Mouse (Mus musculus) ZHBTc4 (cell line): ENCODE measurements around the gene Fut11.

ENCODE experiments used
- DNase-seq: peaks from one replicate; pipeline ENCODE4 v3.0.0-alpha.2; 2011; ENCODE audit warnings: low read depth, low spot score

Gene Fut11

DNA sequence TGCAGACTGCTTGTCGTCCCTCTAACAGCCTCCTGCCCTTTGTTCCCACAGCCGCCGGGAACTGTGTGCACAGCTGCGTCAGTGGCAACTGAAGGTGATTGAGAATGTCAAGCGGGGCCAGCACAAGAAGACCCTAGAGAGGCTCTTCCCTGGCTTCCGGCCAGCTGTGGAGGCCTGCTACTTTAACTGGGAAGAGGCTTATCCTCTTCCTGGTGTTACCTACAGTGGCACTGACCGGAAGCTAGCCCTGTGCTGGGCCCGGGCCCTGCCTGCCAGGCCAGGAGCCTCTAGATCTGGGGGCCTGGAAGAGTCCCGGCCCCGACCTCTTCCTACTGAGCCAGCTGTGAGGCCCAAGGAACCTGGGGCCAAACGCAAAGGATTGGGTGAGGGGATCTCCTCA lies 19.1 kb downstream of the Fut11 start:
- peak; percentile 28 for DNase-seq

DNA sequence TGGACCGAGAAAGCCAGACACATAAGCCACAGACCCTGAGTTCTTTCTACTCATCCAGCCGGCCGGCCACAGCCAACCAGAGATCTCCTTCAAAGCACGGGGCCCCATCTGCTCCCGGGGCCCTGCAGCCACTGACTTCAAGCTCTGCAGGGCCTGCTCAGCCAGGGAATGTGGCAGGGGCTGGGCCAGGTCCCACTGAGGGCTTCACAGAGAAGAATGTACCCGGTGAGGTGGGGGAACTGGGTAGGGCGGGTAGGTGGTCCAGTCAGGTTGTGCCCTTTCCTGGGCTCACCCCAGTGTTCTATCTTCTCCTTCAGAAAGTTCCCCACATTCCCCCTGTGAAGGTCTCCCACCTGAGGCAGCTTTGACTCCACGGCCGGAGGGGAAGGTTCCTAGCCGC lies 23.7 kb downstream of the Fut11 start:
- DNase-seq, result no peak

DNA sequence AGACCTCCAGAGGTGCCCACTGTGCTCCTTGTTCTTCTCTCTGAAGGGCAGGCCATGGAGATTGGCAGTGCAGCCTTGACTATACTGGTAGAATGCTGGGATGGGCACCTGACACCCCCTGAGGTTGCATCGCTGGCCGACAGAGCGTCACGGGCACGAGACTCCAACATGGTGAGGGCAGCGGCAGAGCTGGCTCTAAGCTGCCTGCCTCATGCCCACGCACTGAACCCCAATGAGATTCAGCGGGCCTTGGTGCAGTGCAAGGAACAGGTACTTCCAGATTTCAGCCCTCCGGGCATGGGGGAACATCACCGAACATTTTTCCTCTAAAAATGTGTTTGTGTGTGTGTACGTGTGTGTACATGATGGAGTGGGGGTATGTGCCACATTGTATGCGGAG lies 25.0 kb downstream of the Fut11 start:
- DNase-seq, result no peak

DNA sequence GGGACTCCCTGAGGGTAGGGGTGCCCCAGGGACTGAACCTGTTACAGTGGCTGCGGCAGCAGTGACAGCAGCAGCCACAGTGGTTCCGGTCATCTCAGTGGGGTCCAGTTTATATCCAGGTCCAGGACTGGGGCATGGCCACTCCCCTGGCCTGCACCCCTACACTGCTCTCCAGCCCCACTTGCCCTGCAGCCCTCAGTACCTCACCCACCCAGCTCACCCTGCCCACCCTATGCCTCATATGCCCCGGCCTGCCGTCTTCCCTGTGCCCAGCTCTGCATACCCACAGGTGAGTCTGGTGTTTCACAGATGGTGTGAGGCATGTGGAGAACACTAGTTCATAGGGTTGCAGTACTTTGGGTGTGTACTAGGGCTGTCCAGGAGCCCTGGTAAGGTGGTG lies 26.6 kb downstream of the Fut11 start:
- DNase-seq, result no peak

DNA sequence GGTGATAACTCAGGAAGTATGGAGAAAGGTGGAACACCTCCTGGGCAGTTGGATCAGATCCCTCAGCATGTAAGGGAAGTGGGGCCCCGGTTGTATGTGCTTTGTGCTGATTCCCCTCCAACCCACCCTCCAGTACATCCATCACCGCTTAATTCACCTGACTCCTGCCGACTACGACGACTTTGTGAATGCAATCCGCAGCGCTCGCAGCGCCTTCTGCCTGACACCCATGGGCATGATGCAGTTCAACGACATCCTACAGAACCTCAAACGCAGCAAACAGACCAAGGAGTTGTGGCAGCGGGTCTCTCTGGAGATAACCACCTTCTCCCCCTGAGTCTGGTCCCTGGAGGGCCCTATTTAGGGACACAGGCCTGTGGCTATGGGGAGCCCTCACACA lies 28.2 kb downstream of the Fut11 start:
- no peak for DNase-seq

DNA sequence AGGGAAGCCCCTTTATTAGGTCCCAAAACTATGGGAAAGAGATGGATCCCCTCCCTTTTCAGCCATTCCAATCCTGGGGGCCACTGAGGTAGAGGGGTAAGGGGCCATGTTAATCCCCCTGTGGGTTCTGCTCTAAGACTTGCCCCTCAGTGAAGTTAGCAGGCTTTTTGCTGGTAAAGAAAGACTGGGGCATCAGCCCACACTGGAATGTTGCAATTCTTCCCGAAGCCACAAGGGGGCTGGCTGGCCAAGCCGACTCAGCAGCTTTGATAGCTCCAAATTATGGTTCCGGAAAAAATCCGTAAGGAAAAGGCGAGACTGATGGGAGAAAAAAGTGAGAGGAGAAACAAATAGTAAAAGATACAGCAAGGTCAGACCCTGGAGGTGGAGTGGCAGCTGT lies 29.3 kb downstream of the Fut11 start:
- DNase-seq, result peak; percentile 69

DNA sequence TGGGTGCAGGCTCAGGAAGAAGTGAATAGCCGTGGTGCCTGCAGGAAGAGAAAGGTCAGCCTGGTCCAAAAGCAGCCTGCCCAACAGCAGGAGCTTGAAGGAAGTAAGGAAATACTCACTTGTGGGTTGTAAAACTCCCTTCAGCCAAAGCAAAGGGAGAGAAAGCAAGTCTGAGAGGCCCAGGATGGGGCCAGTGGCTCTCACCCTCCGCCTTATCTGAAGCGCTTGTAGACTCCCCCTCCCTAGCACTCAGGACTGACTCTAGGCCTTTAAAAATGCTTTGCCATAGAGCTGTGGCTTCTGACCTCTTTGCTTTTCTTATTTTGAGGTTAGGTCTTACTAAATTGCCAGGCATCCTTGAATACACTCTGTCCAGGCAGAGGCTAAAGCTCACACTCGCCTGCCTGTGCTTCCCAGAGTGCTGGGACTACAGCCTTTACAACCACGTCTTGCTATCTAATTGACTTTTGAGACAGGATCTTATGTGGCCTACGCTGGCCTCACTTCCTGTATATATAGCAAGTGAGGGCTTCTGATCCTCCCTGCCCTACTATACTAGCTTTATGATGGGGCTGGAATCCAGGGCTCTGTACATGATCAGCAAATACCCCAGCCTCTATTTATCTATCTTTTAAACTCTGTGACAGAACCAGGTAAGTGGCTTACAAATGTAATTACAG lies 31.0 kb downstream of the Fut11 start:
- DNase-seq, result no peak

DNA sequence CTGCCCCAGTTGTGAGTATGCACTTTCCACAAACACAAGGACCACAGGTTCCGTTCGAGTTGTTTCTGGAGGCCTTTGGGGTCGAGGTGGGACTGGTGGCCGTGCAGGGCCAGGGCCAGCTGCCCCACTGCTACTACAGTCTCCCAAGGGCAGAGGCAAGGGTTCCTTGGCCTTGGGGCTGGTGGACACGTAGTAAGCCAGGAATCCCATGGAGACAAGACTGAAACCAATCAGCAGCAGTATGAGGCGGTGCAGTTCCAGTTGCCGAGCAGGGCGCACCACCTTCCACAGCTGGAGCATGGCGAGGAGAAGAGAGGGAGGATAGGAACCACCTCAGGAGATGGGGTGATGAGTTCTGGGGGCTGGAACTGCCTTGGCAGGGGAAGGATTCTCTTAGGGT lies 35.1 kb downstream of the Fut11 start:
- no peak for DNase-seq

DNA sequence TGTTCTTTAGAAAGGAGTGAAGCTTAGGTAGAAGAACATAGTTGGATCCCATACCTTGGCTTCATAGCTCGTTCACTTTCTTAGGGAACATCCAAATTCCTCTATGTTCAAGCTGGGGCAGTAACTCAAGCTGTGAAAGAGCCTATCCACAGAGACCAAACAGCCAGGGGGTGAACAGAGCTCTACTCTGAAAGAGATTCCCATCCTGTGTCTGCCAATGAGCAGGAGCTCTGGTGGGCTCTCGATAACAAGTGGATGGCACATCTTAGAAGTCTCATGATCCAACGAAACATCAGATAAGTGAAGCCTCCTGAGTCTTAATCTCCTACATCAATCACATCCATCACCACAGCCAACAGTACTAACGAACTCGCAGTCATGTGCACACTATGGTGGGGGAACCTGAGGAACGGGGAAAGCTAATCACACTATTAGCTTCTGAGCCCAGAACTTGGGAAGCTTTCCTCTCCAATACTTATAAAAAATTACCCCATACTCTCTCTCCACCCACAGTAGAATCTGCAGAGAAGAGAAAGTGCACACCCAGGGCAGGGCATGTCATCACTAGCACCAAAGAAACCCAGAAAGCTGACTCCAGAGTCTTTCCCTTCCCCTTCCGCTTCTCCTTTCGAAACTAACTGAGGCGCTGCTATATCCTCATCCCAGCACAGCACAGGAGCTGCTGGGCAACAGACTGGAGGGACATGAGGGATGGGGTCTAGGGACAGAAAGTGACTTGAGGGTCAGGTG lies 36.3 kb downstream of the Fut11 start:
- DNase-seq, result no peak

DNA sequence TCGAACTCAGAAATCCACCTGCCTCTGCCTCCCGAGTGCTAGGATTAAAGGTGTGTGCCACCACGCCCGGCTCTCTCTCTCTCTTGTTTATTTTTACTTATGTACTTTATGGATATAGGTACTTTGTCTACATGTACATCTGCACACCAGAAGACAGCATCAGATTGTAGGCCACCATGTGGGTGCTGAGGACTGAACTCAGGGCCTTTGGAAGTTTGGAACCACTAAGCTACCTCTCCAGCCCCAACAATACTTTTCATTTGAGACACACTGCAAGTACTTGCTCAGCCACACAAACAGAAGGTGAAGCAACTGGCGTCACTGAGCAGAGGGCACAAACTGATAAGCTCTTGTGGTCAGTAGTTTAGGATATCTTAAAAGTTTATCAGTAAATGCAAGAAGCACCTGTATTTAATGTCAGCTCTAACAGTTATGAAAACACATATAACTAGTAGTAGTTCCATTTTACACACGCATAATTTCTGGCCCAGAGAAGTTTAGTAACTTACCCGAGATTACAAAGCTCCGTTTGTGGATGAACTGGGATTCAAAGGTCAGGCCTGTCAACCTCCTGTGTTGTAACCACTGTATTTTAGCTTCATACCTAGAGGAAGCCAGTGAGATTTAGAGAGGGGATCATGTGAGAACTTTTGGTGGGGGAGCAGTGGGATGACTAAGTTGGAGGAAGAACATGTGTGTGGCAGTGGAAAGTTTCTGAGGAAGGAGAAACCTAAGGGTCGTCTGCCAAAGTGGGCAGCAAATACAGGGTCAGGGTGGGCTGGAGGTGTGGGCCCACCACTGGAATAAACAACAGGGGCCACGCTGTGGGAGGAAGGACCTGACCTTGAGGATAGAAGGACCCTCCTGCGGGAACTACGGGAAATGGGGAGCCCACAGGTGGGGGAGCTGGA lies 38.5 kb downstream of the Fut11 start:
- DNase-seq, result no peak

DNA sequence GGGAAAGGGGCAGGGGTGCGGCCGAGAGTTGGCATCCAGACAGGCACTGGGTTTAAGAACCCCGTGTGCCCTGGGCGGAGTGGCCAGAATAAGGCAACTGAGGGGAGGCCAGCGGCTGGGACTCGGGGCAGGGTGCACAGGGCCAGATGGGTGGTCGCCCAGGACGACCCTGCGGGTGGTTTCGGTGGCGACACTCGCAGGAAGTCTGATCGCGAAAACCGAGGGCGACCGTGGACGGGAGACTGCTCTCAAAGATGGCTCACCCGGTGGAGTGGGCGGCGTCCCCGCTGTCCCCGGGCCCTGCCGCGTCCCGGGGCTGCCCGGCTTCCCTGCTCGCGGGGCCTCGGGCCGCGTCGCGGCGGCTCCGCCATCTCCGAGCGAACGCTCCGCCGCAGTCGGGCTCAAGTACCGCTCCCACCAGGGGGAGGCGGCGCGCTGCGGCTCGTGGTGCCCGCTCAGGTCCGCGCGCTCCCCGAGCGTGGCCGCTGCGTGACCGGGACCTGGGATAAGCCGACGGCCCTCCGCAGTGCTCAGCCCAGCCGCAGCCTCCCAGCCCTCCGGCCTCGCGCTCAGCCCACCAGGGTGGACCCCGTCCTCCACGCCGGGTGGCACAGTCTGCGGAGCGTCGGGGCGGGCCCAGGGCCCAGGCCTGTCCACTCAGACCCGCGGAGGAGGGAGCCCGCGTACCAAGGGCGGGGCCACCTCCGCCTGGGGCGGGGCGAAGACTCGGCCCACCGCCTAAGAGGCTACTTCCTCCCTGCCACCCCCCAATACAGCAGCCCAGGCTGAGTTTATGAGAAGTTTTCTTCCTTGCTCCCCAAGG lies 39.4 kb downstream of the Fut11 start, which contains the start of gene Ndst2:
TSS of gene Ndst2 (minus strand) at position 611 of the 823 bp plus-strand sequence.
- peak; percentile 81 for DNase-seq

DNA sequence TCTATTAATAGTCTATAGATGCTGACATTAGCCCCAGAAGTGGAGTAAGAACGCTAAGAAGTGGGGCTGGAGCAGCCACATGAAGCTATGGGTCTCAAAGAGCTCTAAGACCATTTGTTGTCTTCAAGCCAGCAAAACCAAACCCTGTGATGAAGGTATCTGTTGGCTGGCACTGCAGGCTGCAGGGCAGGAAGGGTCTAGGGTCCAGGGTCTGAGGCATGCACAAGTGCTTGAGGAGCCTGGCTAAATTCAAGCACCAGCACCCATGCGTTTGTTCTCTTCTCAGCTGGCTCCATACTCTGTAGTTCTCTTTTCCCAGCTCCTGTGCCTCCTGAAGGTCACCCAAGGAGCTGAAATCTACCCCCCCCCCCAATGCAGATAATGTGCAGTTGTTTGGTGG lies 40.3 kb downstream of the Fut11 start:
- no peak for DNase-seq

DNA sequence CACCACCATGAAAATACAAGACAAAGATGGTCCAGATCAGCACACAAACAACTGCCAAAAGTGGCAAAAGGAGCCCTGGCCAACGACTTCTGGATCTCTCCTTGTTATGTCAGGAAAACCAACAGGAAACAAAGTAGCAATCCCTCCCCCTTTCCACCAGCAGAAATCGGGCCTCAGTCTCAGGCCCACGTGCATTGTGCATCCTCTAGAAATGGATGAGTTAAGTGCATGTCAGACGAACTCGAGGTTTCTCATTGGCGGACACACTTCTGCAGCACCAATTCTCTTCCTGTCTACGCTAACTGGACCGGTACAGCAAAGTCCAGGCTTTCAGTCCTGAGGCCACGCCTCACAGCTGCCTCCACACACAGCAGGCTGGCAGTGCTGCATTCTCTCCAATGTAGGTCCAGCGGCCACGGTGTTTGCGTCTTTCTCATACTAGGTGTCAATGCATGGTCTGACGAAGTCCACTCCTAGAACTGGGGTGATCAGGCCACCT lies 41.2 kb downstream of the Fut11 start:
- no peak for DNase-seq

DNA sequence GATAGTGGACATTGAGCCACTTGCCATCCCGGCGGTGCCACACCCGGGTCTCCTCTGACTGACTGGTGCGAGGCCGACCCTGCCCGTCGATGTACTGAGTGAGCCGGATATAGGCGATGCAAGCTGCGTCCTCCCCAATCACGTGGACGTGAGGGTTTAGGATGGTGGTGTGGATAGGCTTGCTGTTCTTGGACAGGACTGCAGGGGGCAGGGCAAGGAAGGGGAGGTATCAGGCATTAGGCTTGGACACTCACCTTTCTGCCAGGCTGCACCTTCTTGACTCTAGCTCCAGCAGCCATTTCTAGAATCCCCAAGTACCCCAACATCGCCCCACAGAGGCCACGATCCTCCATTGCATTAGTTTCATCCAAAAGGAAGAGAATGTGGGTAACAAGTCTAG lies 42.5 kb downstream of the Fut11 start:
- peak; percentile 95 for DNase-seq

DNA sequence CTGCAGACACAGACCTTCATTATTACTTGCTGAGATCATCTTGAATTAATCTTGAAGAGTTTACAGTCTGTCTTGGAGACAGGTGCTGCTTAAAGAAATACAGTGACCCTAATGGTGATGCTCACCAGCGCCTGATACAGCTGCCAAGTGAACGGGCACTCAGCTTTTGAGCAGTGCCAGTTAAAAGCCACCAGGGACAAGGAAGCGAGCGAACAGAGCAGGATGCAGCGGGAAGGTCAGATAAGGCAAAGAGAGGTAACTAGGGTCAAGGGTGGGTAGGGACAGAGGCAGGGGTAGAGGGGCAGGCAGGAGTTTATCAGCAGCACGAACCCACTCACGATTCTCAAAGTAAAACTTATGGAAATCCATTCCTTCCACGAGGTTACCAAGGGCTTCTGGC lies 43.7 kb downstream of the Fut11 start:
- no peak for DNase-seq

DNA sequence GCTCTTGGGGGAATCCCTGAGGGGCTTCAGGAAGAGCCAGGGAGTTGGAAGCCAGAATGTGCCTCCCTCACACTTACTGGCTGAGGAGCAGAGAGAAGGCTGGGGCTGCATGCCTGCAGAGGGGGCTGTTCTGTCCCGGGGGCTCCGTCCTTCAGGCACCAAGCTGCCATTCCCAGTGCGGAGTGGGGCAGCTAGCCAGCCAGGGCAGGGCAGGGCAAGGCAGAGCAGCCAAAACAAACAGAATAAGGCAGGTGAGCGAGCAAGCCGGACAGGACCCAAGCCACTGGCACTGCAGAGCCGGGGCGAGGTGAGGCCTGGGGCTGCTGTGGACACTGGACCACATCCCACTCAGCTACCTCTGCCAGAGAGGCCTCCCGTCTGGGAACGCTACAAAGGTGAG lies 46.5 kb downstream of the Fut11 start:
- DNase-seq, result no peak

DNA sequence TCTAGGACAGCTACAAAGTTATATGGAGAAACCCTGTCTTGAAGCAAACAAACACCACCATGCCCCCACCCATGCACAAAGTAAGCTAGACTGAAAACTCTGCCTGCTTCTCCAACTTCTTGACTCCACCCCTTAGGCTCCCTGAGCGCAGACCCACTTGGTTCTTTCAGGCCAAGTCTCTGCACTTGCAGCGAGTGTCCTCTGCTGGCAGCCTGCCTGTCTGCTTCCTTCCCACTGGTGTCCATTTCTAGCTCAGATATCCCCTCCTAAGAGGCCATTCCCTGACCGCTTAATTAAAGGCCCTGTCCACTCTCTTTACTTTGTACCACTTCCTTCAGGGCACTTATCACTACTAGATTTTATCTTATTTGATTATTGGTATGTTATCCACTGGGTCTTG lies 48.8 kb downstream of the Fut11 start:
- DNase-seq, result no peak

DNA sequence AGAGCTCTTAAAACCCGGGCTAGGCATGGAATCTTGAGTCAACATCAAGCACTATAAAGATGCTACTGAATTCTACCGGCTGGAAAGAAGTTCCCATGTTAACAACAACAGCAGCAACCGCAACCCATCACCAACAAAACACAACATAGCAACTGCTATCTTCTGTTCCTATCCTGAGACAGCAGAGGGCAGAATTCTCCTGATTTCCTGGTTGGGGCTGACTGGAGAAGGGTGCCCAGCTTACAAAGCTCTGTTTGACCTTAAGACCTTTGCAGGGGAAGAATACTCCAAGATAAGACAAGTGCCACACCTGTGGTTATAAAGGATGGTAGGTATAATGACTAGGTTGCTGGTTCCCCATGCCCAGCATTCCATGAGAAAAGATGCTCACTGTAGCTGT lies 52.2 kb downstream of the Fut11 start:
- DNase-seq, result no peak

DNA sequence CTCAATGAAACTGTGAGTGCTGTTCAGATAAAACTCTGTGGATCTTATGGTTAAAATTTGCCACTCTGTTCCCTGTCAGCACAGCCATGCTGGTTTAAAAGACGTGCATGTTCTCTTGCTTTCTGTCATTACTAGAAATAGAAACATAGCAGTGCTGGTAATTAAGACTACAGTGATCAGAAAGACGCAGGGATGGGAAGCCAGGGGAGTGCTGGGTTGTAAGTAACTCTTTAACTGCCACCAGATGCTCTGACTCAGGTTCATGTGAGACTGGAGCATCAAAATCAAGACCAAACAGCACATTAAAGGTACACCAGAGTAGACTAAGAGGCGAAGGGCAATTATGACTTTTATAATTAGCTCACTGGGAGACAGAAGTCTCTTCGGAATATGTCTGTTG lies 53.6 kb downstream of the Fut11 start:
- no peak for DNase-seq

DNA sequence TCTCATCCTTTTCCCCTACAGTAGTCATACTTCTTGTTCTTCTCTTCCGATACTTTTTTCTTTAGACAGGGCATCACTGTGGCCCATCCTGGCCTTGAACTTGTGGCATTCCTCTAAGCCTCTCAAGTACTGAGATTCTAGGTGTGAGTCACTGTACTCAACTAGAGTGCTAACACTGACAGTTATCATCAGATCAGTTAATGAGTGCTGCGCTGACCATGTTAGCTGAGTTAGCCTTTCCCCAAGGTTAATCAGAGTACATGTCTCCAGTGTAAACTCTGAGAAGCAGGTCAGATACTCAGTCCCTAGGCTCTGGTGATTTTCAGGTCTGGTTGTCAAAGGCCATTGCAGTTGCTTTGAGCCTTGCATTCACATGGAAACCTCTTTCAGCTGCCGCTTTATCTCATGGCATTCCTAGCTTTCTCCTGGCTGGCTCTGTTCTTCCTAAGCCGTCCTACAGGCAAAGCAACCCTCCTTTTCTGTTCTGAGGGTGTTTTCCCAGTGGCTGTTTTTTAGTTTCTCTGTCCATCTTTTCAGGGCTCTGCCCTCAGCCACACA lies 54.8 kb downstream of the Fut11 start:
- DNase-seq, result no peak

DNA sequence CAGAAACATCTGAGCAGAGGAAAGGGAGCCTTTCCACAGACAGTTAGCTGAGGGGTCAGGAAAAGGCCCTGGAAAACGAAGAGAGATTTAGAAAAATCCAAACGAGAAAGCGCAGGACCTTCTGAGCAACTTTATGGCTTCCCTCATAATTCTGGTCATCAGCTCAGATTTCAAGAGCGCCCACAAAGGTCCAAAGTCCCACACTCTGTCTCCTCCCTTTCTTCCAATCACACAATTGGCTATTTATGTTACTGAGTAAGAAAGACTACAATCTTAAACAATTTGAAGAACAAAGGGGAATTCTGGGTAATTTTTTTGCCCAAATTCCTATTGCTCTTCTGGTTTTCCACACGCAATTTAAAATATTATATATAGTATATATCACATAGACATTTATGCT lies 55.7 kb downstream of the Fut11 start:
- no peak for DNase-seq
